Mouse (Mus musculus): ENCODE results near the gene Rcc2. TPM values are rescaled to one million over a fixed set of nuclear protein-coding genes. Genes with fewer than 3 reads are reported as not detected.

Gene Rcc2
- polyA plus RNA-seq, 1 experiment from 2014 or later = 76.3 TPM

DNA sequence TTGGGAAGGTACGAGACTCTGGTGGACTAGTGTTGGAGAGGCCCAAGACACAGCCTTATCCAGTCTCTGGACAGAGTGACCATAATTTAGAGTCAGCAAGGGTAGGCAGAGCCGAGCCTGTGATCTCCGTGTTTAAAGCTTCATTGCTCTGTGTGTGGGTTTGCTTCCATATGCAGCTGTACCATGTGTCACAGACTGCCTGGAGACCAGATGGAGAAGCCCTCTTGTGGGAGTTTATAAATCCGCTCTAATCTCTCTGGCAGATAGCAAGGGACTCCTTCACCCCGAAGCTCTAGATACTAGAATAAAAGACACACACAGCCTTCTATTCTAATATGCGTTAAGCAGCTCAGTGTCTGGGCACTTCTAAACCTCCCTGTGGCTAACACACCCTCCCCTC lies 24.4 kb downstream of the Rcc2 start:
- Histone ChIP-seq H3K9ac (ENCODE audit: low read length) (no peak overlapping the region), H3K4me2 (ENCODE audit: low read depth) (no peak overlapping the region), H3K27ac (ENCODE audit: low read depth, low read length) (no peak overlapping the region), H3K9me3 (ENCODE audit: control insufficient read depth, low read length) (no peaks in the 10 kb centered on the region), H3K36me3 (ENCODE audit: control insufficient read depth, insufficient read depth, low read length) (peaks cover 12% of the 10 kb centered on the region), H3K27me3 (ENCODE audit: control insufficient read depth, insufficient read depth, low read length) (no peaks in the 10 kb centered on the region), H3K4me1 (ENCODE audit: control insufficient read depth, insufficient read depth, low read length) (no peaks in the 10 kb centered on the region), H3K4me3 (ENCODE audit: low read depth, low read length) (no peak overlapping the region)
- no peak for ATAC-seq (ENCODE audit: insufficient read depth, low FRiP score, low TSS enrichment)
- no peak for DNase-seq (ENCODE audit: low spot score)
- WGBS = 79% methylated on average over 6 of the region's 6 CpGs

DNA sequence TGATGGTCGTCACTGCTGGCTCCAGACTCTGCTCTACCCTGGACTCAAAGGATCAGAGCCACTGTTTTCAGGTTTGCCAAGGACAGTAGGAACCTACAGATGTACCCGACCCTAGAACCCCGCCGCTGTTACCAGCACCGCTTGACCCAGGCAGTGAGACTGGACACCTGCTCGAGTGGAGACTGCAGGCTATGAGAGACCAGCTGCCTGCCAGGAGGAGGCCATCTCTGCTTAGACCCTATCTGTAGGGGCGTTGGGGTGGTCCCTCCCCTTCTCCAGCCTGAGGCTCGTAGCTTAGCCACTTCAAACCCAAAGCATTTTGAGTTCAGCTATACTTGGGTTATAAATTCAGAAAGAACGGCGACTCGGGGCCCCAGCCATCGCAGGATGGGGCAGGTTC lies 26.6 kb downstream of the Rcc2 start:
- no peaks in the 10 kb centered on the region; the same call in 1 of the 2 replicates for H3K36me3 ChIP-seq (ENCODE audit: control insufficient read depth, insufficient read depth, low read length)
- WGBS = 86% methylated on average over 12 of the region's 12 CpGs
- H3K9me3 ChIP-seq (ENCODE audit: control insufficient read depth, low read length) = no peaks in the 10 kb centered on the region
- no peak overlapping the region for H3K27ac ChIP-seq (ENCODE audit: low read depth, low read length)
- H3K4me3 ChIP-seq (ENCODE audit: low read depth, low read length) = no peak overlapping the region
- no peaks in the 10 kb centered on the region for H3K4me1 ChIP-seq (ENCODE audit: control insufficient read depth, insufficient read depth, low read length)
- no peak for DNase-seq (ENCODE audit: low spot score)
- no peak overlapping the region for H3K9ac ChIP-seq (ENCODE audit: low read length)
- no peaks in the 10 kb centered on the region for H3K27me3 ChIP-seq (ENCODE audit: control insufficient read depth, insufficient read depth, low read length)
- ATAC-seq (ENCODE audit: insufficient read depth, low FRiP score, low TSS enrichment) = no peak
- H3K4me2 ChIP-seq (ENCODE audit: low read depth) = no peak overlapping the region

DNA sequence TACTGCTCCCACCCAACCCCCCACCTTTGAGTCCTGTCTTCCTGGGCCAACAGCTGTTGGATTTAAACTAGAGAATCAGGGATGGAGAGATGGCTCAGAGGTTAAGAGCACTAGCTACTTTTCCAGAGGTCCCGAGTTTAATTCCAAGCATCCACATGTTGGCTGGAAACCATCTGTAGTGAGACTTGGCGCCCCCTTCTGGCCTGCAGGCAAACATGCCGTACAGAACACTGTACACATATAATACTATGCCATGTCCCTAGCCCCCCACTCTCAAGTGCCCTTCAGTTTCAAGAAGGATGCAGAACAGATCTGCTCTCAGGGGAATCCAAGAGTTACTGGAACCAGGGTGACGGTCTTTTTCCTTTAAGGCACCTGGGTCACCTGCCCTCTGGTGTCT lies 31.3 kb downstream of the Rcc2 start:
- Histone ChIP-seq H3K9ac (ENCODE audit: low read length) (no peak overlapping the region), H3K9me3 (ENCODE audit: control insufficient read depth, low read length) (no peaks in the 10 kb centered on the region), H3K36me3 (ENCODE audit: control insufficient read depth, insufficient read depth, low read length) (no peaks in the 10 kb centered on the region), H3K27ac (ENCODE audit: low read depth, low read length) (no peak overlapping the region), H3K27me3 (ENCODE audit: control insufficient read depth, insufficient read depth, low read length) (no peaks in the 10 kb centered on the region), H3K4me1 (ENCODE audit: control insufficient read depth, insufficient read depth, low read length) (no peaks in the 10 kb centered on the region), H3K4me3 (ENCODE audit: low read depth, low read length) (no peak overlapping the region), H3K4me2 (ENCODE audit: low read depth) (no peak overlapping the region)
- no peak for DNase-seq (ENCODE audit: low spot score)
- no peak for ATAC-seq (ENCODE audit: insufficient read depth, low FRiP score, low TSS enrichment)
- WGBS = 73% methylated on average over 4 of the region's 4 CpGs

DNA sequence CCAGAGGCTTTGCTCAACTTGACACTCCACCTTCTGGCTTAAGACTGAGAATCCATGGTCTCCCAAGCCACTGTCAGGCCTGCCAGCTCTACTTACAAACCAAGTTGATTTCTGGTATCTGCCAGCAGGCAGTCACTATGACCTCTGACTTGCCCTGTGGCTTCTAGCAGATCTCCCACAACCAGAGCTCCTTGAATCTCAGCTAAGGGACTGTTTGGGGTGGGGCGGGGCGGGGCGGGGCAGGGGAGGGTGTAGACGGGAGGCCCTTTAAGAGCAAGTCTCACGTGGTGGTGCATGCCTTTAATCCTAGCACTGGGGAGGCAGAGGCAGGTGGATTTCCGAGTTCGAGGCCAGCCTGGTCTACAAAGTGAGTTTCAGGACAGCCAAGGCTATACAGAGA lies 32.5 kb downstream of the Rcc2 start:
- H3K4me1 ChIP-seq (ENCODE audit: control insufficient read depth, insufficient read depth, low read length) = no peaks in the 10 kb centered on the region
- H3K9me3 ChIP-seq (ENCODE audit: control insufficient read depth, low read length) = no peaks in the 10 kb centered on the region
- H3K4me2 ChIP-seq (ENCODE audit: low read depth) = no peak overlapping the region
- ATAC-seq (ENCODE audit: insufficient read depth, low FRiP score, low TSS enrichment) = no peak
- no peaks in the 10 kb centered on the region for H3K36me3 ChIP-seq (ENCODE audit: control insufficient read depth, insufficient read depth, low read length)
- no peak overlapping the region for H3K27ac ChIP-seq (ENCODE audit: low read depth, low read length)
- no peak overlapping the region for H3K9ac ChIP-seq (ENCODE audit: low read length)
- H3K27me3 ChIP-seq (ENCODE audit: control insufficient read depth, insufficient read depth, low read length) = no peaks in the 10 kb centered on the region
- DNase-seq (ENCODE audit: low spot score) = no peak
- no peak overlapping the region for H3K4me3 ChIP-seq (ENCODE audit: low read depth, low read length)
- WGBS = 68% methylated on average over 7 of the region's 7 CpGs

DNA sequence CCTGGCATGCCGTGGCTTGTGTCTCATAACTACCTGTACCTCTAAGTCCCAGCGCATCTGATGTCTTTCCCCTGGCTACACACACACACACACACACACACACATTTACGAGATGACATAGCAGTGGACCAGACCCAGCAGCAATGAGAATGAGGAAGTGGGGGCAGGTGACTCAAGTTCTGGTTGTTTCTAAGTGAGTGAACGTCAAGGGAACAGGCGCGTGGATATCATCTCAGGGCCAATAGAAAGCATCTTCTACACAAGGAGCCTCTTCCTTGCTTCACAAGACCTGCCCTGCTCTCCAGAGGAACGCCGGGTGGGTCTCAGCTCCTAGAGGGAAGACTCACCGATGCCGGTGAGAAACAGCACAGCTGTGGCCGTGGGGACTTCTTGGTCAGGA lies 40.3 kb downstream of the Rcc2 start:
- no peak overlapping the region for H3K4me3 ChIP-seq (ENCODE audit: low read depth, low read length)
- H3K27me3 ChIP-seq (ENCODE audit: control insufficient read depth, insufficient read depth, low read length) = no peaks in the 10 kb centered on the region
- WGBS = 90% methylated on average over 11 of the region's 11 CpGs
- no peak overlapping the region for H3K9ac ChIP-seq (ENCODE audit: low read length)
- no peak overlapping the region for H3K4me2 ChIP-seq (ENCODE audit: low read depth)
- H3K9me3 ChIP-seq (ENCODE audit: control insufficient read depth, low read length) = no peaks in the 10 kb centered on the region
- no peak overlapping the region for H3K27ac ChIP-seq (ENCODE audit: low read depth, low read length)
- H3K4me1 ChIP-seq (ENCODE audit: control insufficient read depth, insufficient read depth, low read length) = peaks cover 5% of the 10 kb centered on the region; the same call in 1 of the 2 replicates
- ATAC-seq (ENCODE audit: insufficient read depth, low FRiP score, low TSS enrichment) = no peak
- DNase-seq (ENCODE audit: low spot score) = no peak
- H3K36me3 ChIP-seq (ENCODE audit: control insufficient read depth, insufficient read depth, low read length) = no peaks in the 10 kb centered on the region

DNA sequence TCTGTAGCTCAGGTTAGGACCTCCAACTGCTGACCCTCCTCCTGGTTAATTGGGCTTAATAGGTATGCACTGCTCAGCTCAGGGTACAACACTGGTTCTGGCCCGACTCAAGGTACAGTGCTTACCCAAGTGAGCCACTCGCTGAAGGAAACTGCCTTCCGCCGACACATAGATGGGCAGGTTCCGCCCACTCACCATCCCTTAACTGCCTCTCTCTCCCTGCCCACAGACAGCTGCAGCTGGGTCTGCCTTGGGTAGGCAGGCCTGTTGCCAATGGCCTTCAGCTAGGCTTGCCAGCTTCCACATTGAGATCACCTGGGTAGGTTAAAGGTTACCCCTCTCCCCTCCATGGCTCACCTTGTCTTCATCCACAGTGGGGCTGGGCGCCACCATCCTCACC lies 41.1 kb downstream of the Rcc2 start:
- no peaks in the 10 kb centered on the region for H3K27me3 ChIP-seq (ENCODE audit: control insufficient read depth, insufficient read depth, low read length)
- H3K4me2 ChIP-seq (ENCODE audit: low read depth) = no peak overlapping the region
- no peaks in the 10 kb centered on the region for H3K9me3 ChIP-seq (ENCODE audit: control insufficient read depth, low read length)
- H3K9ac ChIP-seq (ENCODE audit: low read length) = no peak overlapping the region
- WGBS = 87% methylated on average over 6 of the region's 6 CpGs
- H3K4me3 ChIP-seq (ENCODE audit: low read depth, low read length) = no peak overlapping the region
- H3K36me3 ChIP-seq (ENCODE audit: control insufficient read depth, insufficient read depth, low read length) = no peaks in the 10 kb centered on the region
- no peak overlapping the region for H3K27ac ChIP-seq (ENCODE audit: low read depth, low read length)
- H3K4me1 ChIP-seq (ENCODE audit: control insufficient read depth, insufficient read depth, low read length) = peaks cover 5% of the 10 kb centered on the region; the same call in 1 of the 2 replicates
- ATAC-seq (ENCODE audit: insufficient read depth, low FRiP score, low TSS enrichment) (no peak), DNase-seq (ENCODE audit: low spot score) (no peak)

DNA sequence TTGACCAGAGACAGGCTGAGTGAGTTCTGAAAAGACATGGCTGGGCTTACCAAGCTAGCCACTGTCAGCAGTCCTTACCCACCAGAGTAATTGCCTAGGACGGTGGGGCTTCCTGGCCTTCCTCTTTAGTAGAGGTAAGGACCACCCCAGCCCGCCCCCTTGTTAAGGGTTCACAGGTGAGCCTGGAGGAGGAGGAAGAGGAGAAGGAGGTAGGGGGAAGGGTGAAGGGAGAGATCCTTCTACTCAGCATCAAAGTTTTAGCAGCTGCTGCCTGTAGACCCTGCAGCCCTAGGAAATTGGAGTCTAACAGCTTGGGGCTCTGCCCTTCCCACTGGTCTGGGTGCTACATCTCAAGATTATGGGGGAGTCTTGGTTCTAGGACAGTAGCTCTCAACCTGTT lies 42.2 kb downstream of the Rcc2 start, which contains the start of gene Padi6:
Gene Padi6 (minus strand): TSS at position 101 of the 400 bp plus-strand sequence.
- no peak for DNase-seq (ENCODE audit: low spot score)
- Histone ChIP-seq H3K9ac (ENCODE audit: low read length) (no peak within 1 kb of the TSS), H3K4me3 (ENCODE audit: low read depth, low read length) (no peak within 1 kb of the TSS), H3K27ac (ENCODE audit: low read depth, low read length) (no peak within 1 kb of the TSS), H3K27me3 (ENCODE audit: control insufficient read depth, insufficient read depth, low read length) (no peaks in the 10 kb centered on the region), H3K4me1 (ENCODE audit: control insufficient read depth, insufficient read depth, low read length) (peaks cover 5% of the 10 kb centered on the region; the same call in 1 of the 2 replicates), H3K9me3 (ENCODE audit: control insufficient read depth, low read length) (no peaks in the 10 kb centered on the region), H3K36me3 (ENCODE audit: control insufficient read depth, insufficient read depth, low read length) (no peaks in the 10 kb centered on the region), H3K4me2 (ENCODE audit: low read depth) (no peak within 1 kb of the TSS)
- no peak for ATAC-seq (ENCODE audit: insufficient read depth, low FRiP score, low TSS enrichment)
- WGBS = 87% methylated on average over 2 of the region's 2 CpGs

DNA sequence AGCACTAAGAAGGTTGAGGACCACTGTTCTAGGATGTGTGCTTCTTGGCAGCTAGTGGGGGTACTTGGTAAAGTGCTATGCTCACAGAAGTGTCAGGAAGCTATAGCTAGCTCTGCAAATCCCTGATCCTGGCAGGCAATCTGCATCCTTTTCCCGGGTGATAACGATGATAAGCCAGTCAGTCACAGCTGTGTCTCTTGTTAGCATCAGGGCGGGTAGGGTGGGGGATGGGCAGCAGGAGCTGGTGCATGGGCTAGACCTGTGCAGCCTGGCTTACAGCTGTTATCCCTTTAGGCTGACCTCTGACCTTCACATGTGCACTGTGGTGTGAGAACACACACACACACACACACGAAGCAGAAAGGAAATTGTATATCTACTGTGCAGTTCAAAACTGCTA lies 42.7 kb downstream of the Rcc2 start:
- no peaks in the 10 kb centered on the region for H3K27me3 ChIP-seq (ENCODE audit: control insufficient read depth, insufficient read depth, low read length)
- no peaks in the 10 kb centered on the region for H3K9me3 ChIP-seq (ENCODE audit: control insufficient read depth, low read length)
- no peak overlapping the region for H3K9ac ChIP-seq (ENCODE audit: low read length)
- H3K4me3 ChIP-seq (ENCODE audit: low read depth, low read length) = no peak overlapping the region
- DNase-seq (ENCODE audit: low spot score) (peak; percentile 27), ATAC-seq (ENCODE audit: insufficient read depth, low FRiP score, low TSS enrichment) (no peak)
- H3K36me3 ChIP-seq (ENCODE audit: control insufficient read depth, insufficient read depth, low read length) = no peaks in the 10 kb centered on the region
- 58% methylated on average over 4 of the region's 4 CpGs for WGBS
- H3K27ac ChIP-seq (ENCODE audit: low read depth, low read length) = no peak overlapping the region
- peaks cover 5% of the 10 kb centered on the region; the same call in 1 of the 2 replicates for H3K4me1 ChIP-seq (ENCODE audit: control insufficient read depth, insufficient read depth, low read length)
- H3K4me2 ChIP-seq (ENCODE audit: low read depth) = no peak overlapping the region

DNA sequence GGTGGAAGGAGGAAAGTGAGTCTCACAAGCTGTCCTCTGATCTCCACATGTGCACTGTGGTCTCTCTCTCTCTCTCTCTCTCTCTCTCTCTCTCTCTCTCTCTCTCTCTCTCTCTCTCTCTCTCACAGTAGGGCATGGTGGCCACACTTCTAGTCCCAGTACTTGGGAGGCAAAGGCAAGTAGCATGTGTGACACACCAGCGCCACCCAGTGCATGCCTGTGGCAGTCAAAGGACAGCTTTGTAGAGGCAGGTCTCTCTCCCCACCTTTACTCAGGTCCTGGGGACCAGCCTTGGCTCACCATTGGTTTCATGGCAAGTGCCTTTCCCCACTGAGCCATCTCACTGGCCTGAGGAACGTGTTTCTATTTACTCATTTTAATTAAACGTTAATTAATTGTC lies 44.3 kb downstream of the Rcc2 start:
- Histone ChIP-seq H3K36me3 (ENCODE audit: control insufficient read depth, insufficient read depth, low read length) (no peaks in the 10 kb centered on the region), H3K4me3 (ENCODE audit: low read depth, low read length) (no peak overlapping the region), H3K27me3 (ENCODE audit: control insufficient read depth, insufficient read depth, low read length) (no peaks in the 10 kb centered on the region), H3K4me2 (ENCODE audit: low read depth) (no peak overlapping the region), H3K4me1 (ENCODE audit: control insufficient read depth, insufficient read depth, low read length) (peaks cover 5% of the 10 kb centered on the region; the same call in 1 of the 2 replicates), H3K9me3 (ENCODE audit: control insufficient read depth, low read length) (no peaks in the 10 kb centered on the region), H3K27ac (ENCODE audit: low read depth, low read length) (no peak overlapping the region), H3K9ac (ENCODE audit: low read length) (no peak overlapping the region)
- no peak for ATAC-seq (ENCODE audit: insufficient read depth, low FRiP score, low TSS enrichment)
- WGBS = 30% methylated on average over 3 of the region's 3 CpGs
- DNase-seq (ENCODE audit: low spot score) = peak; percentile 30
